Mouse (Mus musculus): Measurements from ENCODE around the gene D2hgdh. TPM values are rescaled to one million over a fixed set of nuclear protein-coding genes. Genes with fewer than 3 reads are reported as not detected.

Gene D2hgdh
- polyA plus RNA-seq, 1 experiment from 2014 or later, result 5.8 TPM

DNA sequence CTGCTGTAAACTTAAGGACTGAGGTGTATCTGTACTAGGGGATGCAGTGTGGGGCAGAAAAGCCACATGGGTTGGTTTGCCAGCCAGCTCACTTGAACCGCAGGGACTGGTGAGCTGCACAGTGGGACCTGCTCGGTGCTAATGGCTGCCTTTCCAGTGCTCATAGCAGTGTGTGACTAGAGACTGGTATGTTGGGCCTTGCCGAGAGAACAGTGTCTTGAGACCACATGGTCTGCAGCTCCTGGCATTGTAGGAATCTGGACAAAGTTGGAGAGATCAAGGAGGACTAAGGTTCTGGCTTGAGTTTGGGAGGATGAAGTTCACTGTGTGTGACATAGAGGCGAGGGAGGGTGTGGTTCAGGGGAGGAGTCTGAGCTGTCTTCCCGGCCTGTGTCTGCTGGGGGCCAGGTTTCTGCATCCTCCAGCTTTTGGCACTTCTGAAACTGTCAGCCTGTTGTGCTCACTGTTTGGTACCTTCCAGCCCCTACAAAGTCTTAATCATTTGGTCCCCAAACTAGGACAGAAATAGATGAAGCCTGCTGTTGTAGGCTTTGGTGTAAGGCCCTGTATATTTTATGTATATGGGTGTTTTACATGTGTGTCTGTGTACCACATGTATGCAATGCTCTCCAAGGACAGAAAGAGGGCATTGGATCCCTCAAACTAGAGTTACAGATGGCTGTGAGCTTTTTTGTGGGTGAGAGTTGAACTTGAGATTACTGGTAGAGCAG lies 19.3 kb upstream of the D2hgdh start:
- peak overlapping the region; percentile 90 for H3K4me3 ChIP-seq (replicated peaks)
- H3K27ac ChIP-seq, result peak overlapping the region; percentile 98
- H3K36me3 ChIP-seq, result peaks cover 42% of the 10 kb centered on the region
- peak overlapping the region; percentile 90 for H3K9ac ChIP-seq
- ATAC-seq (ENCODE audit: low read depth) (no peak), DNase-seq (peak; percentile 50)
- WGBS (ENCODE audit: insufficient replicate concordance), result 39% methylated on average over 5 of the region's 5 CpGs
- no peaks in the 10 kb centered on the region for H3K9me3 ChIP-seq (replicated peaks)
- H3K27me3 ChIP-seq, result no peaks in the 10 kb centered on the region
- H3K4me1 ChIP-seq (replicated peaks), result peaks cover 51% of the 10 kb centered on the region
- H3K4me2 ChIP-seq, result peak overlapping the region; percentile 98

DNA sequence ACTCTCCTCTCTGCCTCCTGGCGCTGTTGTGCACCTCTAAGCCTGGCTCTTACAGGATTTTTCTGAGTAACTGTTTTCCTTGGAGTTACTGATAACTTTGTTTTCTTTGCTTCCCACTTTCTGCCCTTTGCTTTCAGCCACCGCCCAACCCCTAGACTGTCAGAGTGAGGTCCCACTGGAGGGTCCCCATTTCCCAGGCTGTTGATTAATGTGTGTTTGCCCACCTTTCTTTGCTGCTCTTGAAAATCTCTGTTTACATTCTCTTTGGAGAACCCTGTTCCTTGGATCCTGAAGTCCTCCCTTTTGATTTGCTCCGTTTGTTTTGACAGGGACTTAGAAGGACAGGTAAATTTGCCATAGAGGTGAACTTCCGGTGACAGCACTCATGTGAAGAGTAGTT lies 15.8 kb upstream of the D2hgdh start:
- no peak overlapping the region for H3K4me2 ChIP-seq
- H3K9me3 ChIP-seq (replicated peaks), result no peaks in the 10 kb centered on the region
- H3K27ac ChIP-seq, result no peak overlapping the region
- H3K4me1 ChIP-seq (replicated peaks), result peaks cover 24% of the 10 kb centered on the region
- no peak for DNase-seq
- ATAC-seq (ENCODE audit: low read depth), result no peak
- 79% methylated on average over 4 of the region's 4 CpGs for WGBS (ENCODE audit: insufficient replicate concordance)
- H3K9ac ChIP-seq, result no peak overlapping the region
- H3K4me3 ChIP-seq (replicated peaks), result no peak overlapping the region
- H3K36me3 ChIP-seq, result peaks cover 71% of the 10 kb centered on the region
- H3K27me3 ChIP-seq, result no peaks in the 10 kb centered on the region

DNA sequence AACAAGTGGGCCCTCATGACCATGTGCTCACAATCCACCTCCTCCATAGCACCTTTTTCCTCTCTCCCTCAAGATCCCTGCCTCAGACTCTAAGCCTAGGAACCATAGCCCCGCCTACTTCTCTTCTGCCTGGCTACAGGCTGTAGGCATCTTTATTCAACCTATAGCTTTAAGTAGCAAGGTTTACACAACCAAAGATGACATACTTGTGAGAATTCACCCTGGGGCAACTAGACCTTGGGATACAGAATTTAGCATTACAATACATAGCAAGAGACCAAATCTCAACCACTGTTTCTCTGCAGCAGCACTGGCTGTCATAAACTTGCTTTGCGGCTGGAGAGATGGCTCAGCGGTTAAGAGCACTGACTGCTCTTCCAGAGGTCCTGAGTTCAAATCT lies 14.7 kb upstream of the D2hgdh start:
- Histone ChIP-seq H3K27ac (no peak overlapping the region), H3K4me1 (replicated peaks) (peaks cover 16% of the 10 kb centered on the region), H3K9me3 (replicated peaks) (no peaks in the 10 kb centered on the region), H3K36me3 (peaks cover 82% of the 10 kb centered on the region), H3K27me3 (no peaks in the 10 kb centered on the region), H3K4me2 (no peak overlapping the region), H3K9ac (no peak overlapping the region), H3K4me3 (replicated peaks) (no peak overlapping the region)
- 88% methylated on average over 3 of the region's 3 CpGs for WGBS (ENCODE audit: insufficient replicate concordance)
- ATAC-seq (ENCODE audit: low read depth) (no peak), DNase-seq (no peak)

DNA sequence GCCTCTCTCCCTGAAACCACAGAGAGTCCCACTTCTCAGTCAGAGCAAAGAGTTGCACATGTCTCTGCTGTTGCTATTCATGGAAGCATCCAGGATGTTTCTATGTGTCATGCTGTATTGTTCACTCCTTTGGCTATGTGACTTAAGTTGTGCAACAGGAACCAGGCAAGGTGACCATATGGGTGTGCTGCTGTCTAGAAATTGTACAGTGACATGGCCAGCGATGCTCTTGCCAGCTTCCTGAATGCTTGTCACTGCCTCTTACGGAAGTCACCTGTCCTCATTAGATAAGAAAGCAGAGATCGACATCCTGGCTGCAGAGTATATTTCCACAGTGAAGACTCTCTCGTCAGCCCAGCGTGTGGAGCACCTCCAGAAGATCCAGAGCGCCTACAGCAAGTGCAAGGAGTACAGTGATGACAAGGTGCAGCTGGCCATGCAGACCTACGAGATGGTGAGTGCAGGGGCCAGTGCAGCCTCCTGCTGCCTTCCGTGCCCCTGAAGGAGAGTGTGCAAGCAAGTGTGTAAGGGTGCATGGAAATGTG lies 13.1 kb upstream of the D2hgdh start:
- 74% methylated on average over 8 of the region's 8 CpGs for WGBS (ENCODE audit: insufficient replicate concordance)
- Histone ChIP-seq H3K9me3 (replicated peaks) (no peaks in the 10 kb centered on the region), H3K27ac (no peak overlapping the region), H3K4me2 (no peak overlapping the region), H3K9ac (no peak overlapping the region), H3K4me1 (replicated peaks) (peaks cover under 1% of the 10 kb centered on the region; the same call in 1 of the 2 replicates), H3K4me3 (replicated peaks) (no peak overlapping the region), H3K36me3 (peaks cover 89% of the 10 kb centered on the region), H3K27me3 (no peaks in the 10 kb centered on the region)
- DNase-seq (no peak), ATAC-seq (ENCODE audit: low read depth) (no peak)

DNA sequence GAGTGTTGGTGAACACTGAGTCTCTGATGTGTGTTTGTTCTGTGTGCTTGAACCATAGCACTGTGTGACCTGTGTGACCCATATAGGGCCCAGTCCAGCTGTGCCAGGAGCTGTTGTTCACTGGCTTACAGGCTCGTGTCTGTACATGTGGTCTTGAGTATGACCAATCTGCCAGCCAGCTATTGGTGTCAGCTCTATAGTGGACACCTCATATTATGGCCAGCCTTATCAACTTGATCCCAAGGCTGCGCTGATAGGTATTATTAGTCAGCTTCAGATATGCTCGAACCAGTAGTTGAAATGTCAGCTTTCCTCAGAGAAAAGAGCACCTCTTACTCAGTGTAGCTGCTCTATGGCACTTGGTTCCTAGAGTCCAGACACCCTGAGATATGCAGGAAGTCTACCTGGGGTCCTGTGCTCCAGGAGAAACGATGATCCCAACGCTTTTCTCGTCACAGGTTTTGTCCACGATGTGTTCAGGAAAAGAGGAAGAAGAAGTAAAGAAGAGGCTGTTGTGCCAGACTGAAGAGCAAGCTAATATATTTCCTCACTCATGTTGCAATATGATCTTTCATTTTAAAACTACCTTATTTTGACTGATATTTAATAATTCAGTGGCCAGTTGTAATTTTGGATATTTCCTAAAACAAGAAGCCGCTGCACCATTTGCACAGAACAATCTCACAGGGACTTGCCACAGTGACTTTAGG lies 6.7 kb upstream of the D2hgdh start:
- WGBS (ENCODE audit: insufficient replicate concordance), result 78% methylated on average over 8 of the region's 8 CpGs
- H3K27ac ChIP-seq, result no peak overlapping the region

DNA sequence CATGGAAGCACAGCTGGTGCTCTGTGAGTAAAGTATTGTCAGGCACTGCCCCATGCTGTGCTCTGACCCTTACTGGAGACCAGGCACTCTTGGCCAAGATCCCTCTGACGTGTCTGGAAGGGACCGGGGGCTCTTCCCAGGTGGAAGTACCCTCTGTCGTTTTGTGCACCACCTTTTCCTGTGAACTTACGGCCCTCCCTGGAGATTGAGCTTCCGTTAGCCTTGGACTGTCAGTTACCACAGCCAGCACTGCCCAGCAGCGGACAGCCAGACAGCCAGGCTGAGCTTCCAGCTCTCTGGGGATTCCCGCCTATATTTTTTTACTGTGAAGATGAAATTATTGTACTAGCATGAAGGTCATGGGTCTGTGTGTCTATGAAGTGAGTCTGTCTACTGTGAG lies 6.0 kb upstream of the D2hgdh start:
- Histone ChIP-seq H3K9me3 (replicated peaks) (no peaks in the 10 kb centered on the region), H3K4me1 (replicated peaks) (peaks cover 9% of the 10 kb centered on the region), H3K36me3 (peaks cover 77% of the 10 kb centered on the region), H3K27me3 (no peaks in the 10 kb centered on the region), H3K9ac (no peak overlapping the region), H3K4me2 (no peak overlapping the region), H3K27ac (no peak overlapping the region), H3K4me3 (replicated peaks) (no peak overlapping the region)
- 83% methylated on average over 7 of the region's 7 CpGs for WGBS (ENCODE audit: insufficient replicate concordance)
- ATAC-seq (ENCODE audit: low read depth), result no peak
- no peak for DNase-seq

More for the DNA sequence above, 6.7 kb upstream of the D2hgdh start:
- Histone ChIP-seq H3K4me1 (replicated peaks) (peaks cover 2% of the 10 kb centered on the region; the same call in 1 of the 2 replicates), H3K27me3 (no peaks in the 10 kb centered on the region), H3K4me2 (no peak overlapping the region), H3K36me3 (peaks cover 85% of the 10 kb centered on the region), H3K4me3 (replicated peaks) (no peak overlapping the region), H3K9me3 (replicated peaks) (no peaks in the 10 kb centered on the region), H3K9ac (no peak overlapping the region)
- DNase-seq, result no peak
- no peak for ATAC-seq (ENCODE audit: low read depth)

DNA sequence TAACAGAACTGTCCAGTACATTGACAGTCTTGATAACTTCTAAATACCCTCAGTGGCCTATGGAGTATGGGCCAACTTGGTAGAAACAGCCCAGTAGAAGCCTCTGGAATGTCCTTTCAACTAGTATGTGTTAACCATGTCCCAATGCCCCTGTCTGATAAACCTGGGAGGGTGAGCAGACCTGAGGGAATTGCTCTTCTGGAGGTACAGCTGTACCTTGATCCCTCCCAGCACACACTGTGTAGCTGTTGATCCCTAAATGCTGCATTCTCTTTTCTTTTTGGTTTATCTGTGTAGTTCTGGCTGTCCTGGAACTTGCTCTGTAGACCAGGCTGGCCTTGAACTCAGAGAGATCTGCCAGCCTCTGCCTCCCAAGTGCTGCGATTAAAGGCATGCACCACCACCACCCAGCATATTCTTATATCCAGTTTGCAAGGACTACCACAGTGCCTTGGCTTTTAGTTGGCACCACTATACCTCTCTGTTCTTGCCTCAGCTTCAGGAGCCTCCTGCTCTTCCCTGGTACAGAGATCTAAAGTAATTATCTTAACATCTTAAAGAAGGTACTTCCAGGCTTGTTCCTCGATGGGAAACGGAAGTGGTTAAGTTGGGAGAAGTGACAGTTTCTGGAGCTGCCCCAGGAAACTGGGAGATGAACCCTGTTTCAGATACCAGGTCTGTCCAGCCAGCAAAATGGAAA lies 763 bp upstream of the D2hgdh start:
- no peaks in the 10 kb centered on the region for H3K9me3 ChIP-seq (replicated peaks)
- no peaks in the 10 kb centered on the region for H3K27me3 ChIP-seq
- peak overlapping the region; percentile 78 for H3K9ac ChIP-seq
- peak overlapping the region; percentile 69; the same call in 1 of the 2 replicates for H3K4me3 ChIP-seq (replicated peaks)
- H3K27ac ChIP-seq, result peak overlapping the region; percentile 100
- no peak for DNase-seq
- peak overlapping the region; percentile 90 for H3K4me2 ChIP-seq
- WGBS (ENCODE audit: insufficient replicate concordance), result 62% methylated on average over 3 of the region's 3 CpGs
- peaks cover 25% of the 10 kb centered on the region for H3K36me3 ChIP-seq
- peaks cover 32% of the 10 kb centered on the region for H3K4me1 ChIP-seq (replicated peaks)
- ATAC-seq (ENCODE audit: low read depth), result no peak

DNA sequence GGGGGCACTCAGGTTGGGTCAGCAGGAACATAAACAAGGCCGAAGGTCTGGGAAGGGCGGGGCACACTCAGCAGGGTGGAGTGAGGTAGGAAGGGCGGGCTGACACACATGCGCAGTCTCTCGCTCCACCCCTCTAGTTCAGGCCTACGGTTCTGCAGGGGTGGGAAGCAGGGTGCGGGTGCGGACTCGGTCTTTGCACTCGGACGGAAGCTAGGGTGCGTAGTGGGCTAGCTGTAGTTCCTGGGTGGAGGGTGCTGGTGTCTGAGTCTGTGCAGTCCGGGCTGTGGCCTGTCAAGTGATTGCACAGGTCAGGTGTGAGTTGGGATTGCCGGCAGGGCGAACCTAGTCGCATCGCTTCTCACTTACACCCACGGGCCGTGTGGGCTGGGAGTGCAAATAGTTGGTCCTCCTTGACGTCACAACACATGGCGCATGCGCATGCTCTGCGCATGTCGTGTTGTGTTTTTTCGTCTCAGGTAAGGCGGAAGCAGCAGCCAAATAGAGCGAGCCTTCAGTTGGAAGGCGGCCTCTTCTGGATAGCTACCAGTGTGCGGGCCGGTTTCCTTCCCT lies 481 bp downstream of the D2hgdh start:
- under 1% methylated on average over 30 of the region's 30 CpGs for WGBS (ENCODE audit: insufficient replicate concordance)
- peak; percentile 93 for DNase-seq
- Histone ChIP-seq H3K9me3 (replicated peaks) (no peaks in the 10 kb centered on the region), H3K27ac (peak overlapping the region; percentile 100), H3K4me2 (peak overlapping the region; percentile 90), H3K36me3 (peaks cover 13% of the 10 kb centered on the region), H3K9ac (peak overlapping the region; percentile 78), H3K27me3 (no peaks in the 10 kb centered on the region), H3K4me3 (replicated peaks) (peak overlapping the region; percentile 69), H3K4me1 (replicated peaks) (peaks cover 32% of the 10 kb centered on the region)
- peak; percentile 99 for ATAC-seq (ENCODE audit: low read depth)

DNA sequence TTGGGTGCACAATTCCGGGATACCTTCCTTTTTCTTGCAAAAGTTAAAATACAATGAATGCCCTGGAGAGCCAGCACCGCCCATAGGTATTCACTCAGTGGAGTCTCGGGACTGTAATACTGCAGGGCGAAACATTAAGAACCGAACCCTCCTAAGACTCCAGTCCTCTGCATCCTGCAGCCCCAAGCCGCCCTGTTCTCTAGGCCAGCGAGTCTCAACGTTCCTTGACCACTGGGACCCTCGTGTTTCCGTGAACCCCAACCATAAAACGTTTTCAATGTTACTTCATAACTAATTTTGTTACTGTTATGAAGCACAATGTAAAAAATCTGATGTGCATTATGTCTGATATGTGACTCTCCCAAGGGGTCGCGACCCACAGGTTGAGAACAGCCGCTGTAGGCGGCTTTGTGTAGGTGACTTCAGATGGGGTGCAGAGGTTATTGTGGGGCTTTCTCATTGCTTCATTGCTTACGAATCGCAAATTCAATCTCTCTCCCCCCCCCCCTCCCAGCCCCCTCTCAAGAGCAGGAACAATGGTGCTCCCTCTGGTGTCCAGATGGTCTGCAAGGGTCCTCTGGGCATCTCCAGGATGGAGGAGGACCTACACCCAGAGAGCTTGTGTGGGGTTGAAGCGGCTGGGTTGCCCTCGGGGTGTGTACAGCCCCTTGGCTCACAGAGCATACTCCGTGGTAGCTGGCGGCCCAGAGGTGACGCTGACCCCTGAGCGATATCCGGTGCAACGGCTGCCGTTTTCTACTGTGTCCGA lies 1.2 kb downstream of the D2hgdh start:
- peak overlapping the region; percentile 78 for H3K9ac ChIP-seq
- peaks cover 32% of the 10 kb centered on the region for H3K4me1 ChIP-seq (replicated peaks)
- peaks cover 7% of the 10 kb centered on the region for H3K36me3 ChIP-seq
- WGBS (ENCODE audit: insufficient replicate concordance), result 41% methylated on average over 27 of the region's 27 CpGs
- H3K4me2 ChIP-seq, result peak overlapping the region; percentile 90
- ATAC-seq (ENCODE audit: low read depth) (no peak), DNase-seq (no peak)
- no peaks in the 10 kb centered on the region for H3K9me3 ChIP-seq (replicated peaks)
- peak overlapping the region; percentile 100 for H3K27ac ChIP-seq
- no peaks in the 10 kb centered on the region for H3K27me3 ChIP-seq
- H3K4me3 ChIP-seq (replicated peaks), result peak overlapping the region; percentile 69

DNA sequence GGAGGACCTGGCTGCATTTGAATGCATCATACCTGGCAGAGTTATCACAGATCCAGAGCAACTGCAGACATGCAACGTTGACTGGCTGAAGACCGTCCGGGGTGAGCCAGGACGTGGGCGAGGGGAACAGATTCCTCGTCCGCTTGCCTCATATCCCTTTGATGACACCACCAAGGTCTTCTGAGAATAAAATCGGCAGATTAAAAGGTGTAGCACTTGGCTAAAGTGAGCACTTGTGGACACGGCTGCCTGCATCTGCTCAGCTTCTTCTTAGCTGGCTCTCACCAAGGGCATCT lies 1.8 kb downstream of the D2hgdh start:
- Histone ChIP-seq H3K4me1 (replicated peaks) (peaks cover 32% of the 10 kb centered on the region), H3K27ac (0 out of 2 replicates have a peak overlapping the region, but pooled peaks have one; percentile 100), H3K4me3 (replicated peaks) (peak overlapping the region; percentile 69), H3K9ac (peak overlapping the region; percentile 78; the same call in 1 of the 2 replicates), H3K36me3 (peaks cover 2% of the 10 kb centered on the region), H3K9me3 (replicated peaks) (no peaks in the 10 kb centered on the region), H3K27me3 (no peaks in the 10 kb centered on the region), H3K4me2 (peak overlapping the region; percentile 90)
- 90% methylated on average over 9 of the region's 9 CpGs for WGBS (ENCODE audit: insufficient replicate concordance)
- ATAC-seq (ENCODE audit: low read depth) (no peak), DNase-seq (no peak)

Data from liver, embryonic 13.5 days (tissue).